Mouse (Mus musculus): ENCODE results near the gene Arl4a. TPM values are rescaled to one million over a fixed set of nuclear protein-coding genes. Genes with fewer than 3 reads are reported as not detected.
A peak's percentile ranks its signal among the peaks of the same experiment; 100 is the strongest.

The Arl4a gene
- polyA plus RNA-seq, 1 experiment from 2014 or later: 55.8 TPM

DNA sequence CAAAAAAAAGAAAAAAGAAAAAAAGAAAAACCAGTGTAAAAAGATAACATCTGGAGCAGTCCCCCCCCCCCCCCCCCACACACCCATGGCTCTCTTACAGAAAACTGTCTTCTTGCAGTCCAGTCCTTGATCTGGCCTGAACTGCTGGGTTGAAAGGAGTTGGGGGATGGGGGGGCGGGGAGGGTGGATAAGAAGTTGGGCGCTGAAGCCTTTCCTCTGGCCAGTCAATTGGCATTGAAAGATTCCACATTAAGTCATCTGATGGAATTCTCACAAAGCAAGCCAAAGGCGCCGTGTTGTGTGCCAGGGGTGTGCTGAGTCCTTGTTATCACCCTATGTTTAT is 39.0 kb downstream of the Arl4a start:
- ATAC-seq (ENCODE audit: low FRiP score, low read depth): no peak
- no peaks in the 10 kb centered on the region for H3K36me3 ChIP-seq
- H3K27ac ChIP-seq: no peak overlapping the region
- H3K9ac ChIP-seq: no peak overlapping the region
- no peaks in the 10 kb centered on the region for H3K27me3 ChIP-seq
- no peaks in the 10 kb centered on the region for H3K9me3 ChIP-seq
- no peak overlapping the region for H3K4me3 ChIP-seq
- 44% methylated on average over 4 of the region's 4 CpGs for WGBS
- peaks cover 17% of the 10 kb centered on the region for H3K4me1 ChIP-seq
- no peak overlapping the region for H3K4me2 ChIP-seq (replicated peaks)

- Histone ChIP-seq H3K9ac (no peak overlapping the region), H3K27me3 (no peaks in the 10 kb centered on the region), H3K9me3 (no peaks in the 10 kb centered on the region), H3K36me3 (no peaks in the 10 kb centered on the region), H3K27ac (no peak overlapping the region), H3K4me2 (replicated peaks) (no peak overlapping the region), H3K4me3 (no peak overlapping the region), H3K4me1 (peaks cover 17% of the 10 kb centered on the region)
- ATAC-seq (ENCODE audit: low FRiP score, low read depth): peak; percentile 61; the same call in 1 of the 2 replicates
- 18% methylated on average over 9 of the region's 9 CpGs for WGBS
Measured at GRCm38 (mm10) chr12:39998070-39998852, 39.6 kb downstream of the Arl4a start.

- no peak overlapping the region for H3K4me2 ChIP-seq (replicated peaks)
- H3K36me3 ChIP-seq: no peaks in the 10 kb centered on the region
- H3K27ac ChIP-seq: no peak overlapping the region
- WGBS: 10% methylated on average over 4 of the region's 4 CpGs
- no peak overlapping the region for H3K9ac ChIP-seq
- H3K27me3 ChIP-seq: no peaks in the 10 kb centered on the region
- no peaks in the 10 kb centered on the region for H3K9me3 ChIP-seq
- peaks cover 17% of the 10 kb centered on the region for H3K4me1 ChIP-seq
- H3K4me3 ChIP-seq: no peak overlapping the region
- ATAC-seq (ENCODE audit: low FRiP score, low read depth): no peak
Measured at GRCm38 (mm10) chr12:39997651-39998050, 40.2 kb downstream of the Arl4a start.

- H3K27me3 ChIP-seq: no peaks in the 10 kb centered on the region
- H3K4me3 ChIP-seq: no peak overlapping the region
- H3K4me2 ChIP-seq (replicated peaks): no peak overlapping the region
- H3K4me1 ChIP-seq: peaks cover 17% of the 10 kb centered on the region
- H3K9me3 ChIP-seq: no peaks in the 10 kb centered on the region
- H3K27ac ChIP-seq: no peak overlapping the region
- no peaks in the 10 kb centered on the region for H3K36me3 ChIP-seq
- no peak for ATAC-seq (ENCODE audit: low FRiP score, low read depth)
- no peak overlapping the region for H3K9ac ChIP-seq
- WGBS: 89% methylated on average over 5 of the region's 5 CpGs
Measured at GRCm38 (mm10) chr12:39996015-39996414, 41.8 kb downstream of the Arl4a start.

- Histone ChIP-seq H3K4me2 (replicated peaks) (no peak overlapping the region), H3K4me1 (peaks cover 17% of the 10 kb centered on the region), H3K27ac (no peak overlapping the region), H3K27me3 (no peaks in the 10 kb centered on the region), H3K9me3 (no peaks in the 10 kb centered on the region), H3K36me3 (no peaks in the 10 kb centered on the region), H3K9ac (no peak overlapping the region), H3K4me3 (no peak overlapping the region)
- 69% methylated on average over 1 of the region's 1 CpGs for WGBS
- ATAC-seq (ENCODE audit: low FRiP score, low read depth): no peak
Measured at GRCm38 (mm10) chr12:39995609-39996008, 42.2 kb downstream of the Arl4a start.

DNA sequence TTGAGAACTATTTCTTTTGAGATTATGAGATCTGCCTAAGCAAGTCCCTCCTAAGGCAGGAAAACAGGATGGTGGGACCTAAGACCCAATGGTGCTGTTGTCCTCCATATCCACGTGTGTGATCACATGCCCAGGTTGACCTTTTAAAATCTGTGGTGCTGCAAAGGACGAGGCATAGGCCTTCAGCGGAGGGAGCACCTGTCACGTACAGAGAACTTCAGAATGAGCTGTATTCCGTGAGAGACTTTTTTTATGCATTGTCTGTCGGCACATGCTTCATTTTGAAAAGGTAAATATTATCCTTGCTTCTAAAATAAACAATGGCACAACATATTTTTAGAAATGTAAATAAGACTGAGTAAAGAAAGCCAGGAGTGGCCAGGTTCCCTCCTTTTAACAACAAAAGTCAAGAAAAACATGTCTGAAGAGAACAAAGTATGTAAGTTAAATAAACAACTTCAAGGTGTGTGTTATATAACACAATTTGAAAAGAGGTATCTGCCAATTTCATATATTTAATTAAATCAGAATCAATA is 45.0 kb downstream of the Arl4a start:
- H3K9me3 ChIP-seq: no peaks in the 10 kb centered on the region
- 74% methylated on average over 6 of the region's 6 CpGs for WGBS
- H3K36me3 ChIP-seq: no peaks in the 10 kb centered on the region
- no peak for ATAC-seq (ENCODE audit: low FRiP score, low read depth)
- H3K27me3 ChIP-seq: no peaks in the 10 kb centered on the region
- no peak overlapping the region for H3K4me2 ChIP-seq (replicated peaks)
- H3K27ac ChIP-seq: no peak overlapping the region
- H3K9ac ChIP-seq: no peak overlapping the region
- H3K4me3 ChIP-seq: no peak overlapping the region
- peaks cover 6% of the 10 kb centered on the region; the same call in 1 of the 2 replicates for H3K4me1 ChIP-seq

DNA sequence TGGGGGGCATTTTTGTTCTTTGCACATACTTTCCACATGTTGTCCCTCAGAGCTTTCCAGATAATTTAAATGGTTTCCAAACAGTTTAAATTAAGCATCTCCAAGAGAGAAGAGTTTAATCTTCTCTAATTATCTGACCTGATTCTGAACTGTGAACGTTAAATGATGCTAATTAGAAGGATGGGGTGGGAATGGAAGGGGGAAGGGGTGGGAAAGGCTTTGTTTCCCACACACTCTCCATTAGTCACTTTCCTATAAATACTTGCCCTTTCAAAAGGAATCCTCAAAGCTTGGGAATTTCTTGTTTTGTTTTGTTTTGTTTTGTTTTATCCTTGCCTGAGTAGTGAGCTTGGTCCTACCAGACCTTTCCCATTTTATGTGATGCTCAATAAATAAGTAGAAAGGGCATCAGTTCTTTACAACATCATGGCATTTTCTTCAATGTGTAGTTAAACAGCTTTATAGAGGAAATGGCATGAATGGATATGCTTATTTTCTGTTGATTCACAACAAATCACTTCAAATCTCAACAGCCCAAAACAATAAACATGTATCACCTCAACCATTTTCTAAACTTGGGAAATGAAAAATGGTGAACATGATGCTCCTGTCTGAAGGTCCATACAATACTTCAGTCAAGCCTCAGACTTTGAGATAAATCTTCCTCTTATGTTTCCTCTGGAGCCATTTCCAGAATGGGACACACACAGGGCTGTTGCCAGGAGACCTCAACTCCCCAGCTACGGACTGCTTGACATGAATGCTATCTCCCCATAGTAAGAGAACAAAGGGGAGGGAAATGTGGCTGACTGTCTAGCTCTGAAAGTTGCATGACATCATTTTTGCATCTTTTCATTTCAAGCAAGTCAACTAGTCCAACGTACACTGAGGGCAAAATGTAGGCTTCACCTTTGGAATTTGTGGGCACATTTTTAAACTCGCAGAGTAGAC is 46.7 kb downstream of the Arl4a start:
- Histone ChIP-seq H3K4me1 (no peaks in the 10 kb centered on the region), H3K9ac (no peak overlapping the region), H3K36me3 (no peaks in the 10 kb centered on the region), H3K27me3 (no peaks in the 10 kb centered on the region), H3K4me3 (no peak overlapping the region), H3K27ac (no peak overlapping the region), H3K4me2 (replicated peaks) (no peak overlapping the region), H3K9me3 (no peaks in the 10 kb centered on the region)
- 65% methylated on average over 4 of the region's 4 CpGs for WGBS
- ATAC-seq (ENCODE audit: low FRiP score, low read depth): no peak

- no peak overlapping the region for H3K27ac ChIP-seq
- no peaks in the 10 kb centered on the region for H3K4me1 ChIP-seq
- 92% methylated on average over 4 of the region's 4 CpGs for WGBS
- H3K9me3 ChIP-seq: no peaks in the 10 kb centered on the region
- H3K36me3 ChIP-seq: no peaks in the 10 kb centered on the region
- no peak overlapping the region for H3K4me2 ChIP-seq (replicated peaks)
- H3K27me3 ChIP-seq: no peaks in the 10 kb centered on the region
- H3K9ac ChIP-seq: no peak overlapping the region
- ATAC-seq (ENCODE audit: low FRiP score, low read depth): no peak
- H3K4me3 ChIP-seq: no peak overlapping the region
Measured at GRCm38 (mm10) chr12:39989136-39989535, 48.7 kb downstream of the Arl4a start.

- no peak overlapping the region for H3K9ac ChIP-seq
- H3K9me3 ChIP-seq: no peaks in the 10 kb centered on the region
- WGBS: 86% methylated on average over 4 of the region's 4 CpGs
- H3K4me1 ChIP-seq: no peaks in the 10 kb centered on the region
- H3K4me2 ChIP-seq (replicated peaks): no peak overlapping the region
- no peak overlapping the region for H3K27ac ChIP-seq
- ATAC-seq (ENCODE audit: low FRiP score, low read depth): no peak
- H3K27me3 ChIP-seq: no peaks in the 10 kb centered on the region
- H3K36me3 ChIP-seq: no peaks in the 10 kb centered on the region
- no peak overlapping the region for H3K4me3 ChIP-seq
Measured at GRCm38 (mm10) chr12:39987177-39987576, 50.6 kb downstream of the Arl4a start.

DNA sequence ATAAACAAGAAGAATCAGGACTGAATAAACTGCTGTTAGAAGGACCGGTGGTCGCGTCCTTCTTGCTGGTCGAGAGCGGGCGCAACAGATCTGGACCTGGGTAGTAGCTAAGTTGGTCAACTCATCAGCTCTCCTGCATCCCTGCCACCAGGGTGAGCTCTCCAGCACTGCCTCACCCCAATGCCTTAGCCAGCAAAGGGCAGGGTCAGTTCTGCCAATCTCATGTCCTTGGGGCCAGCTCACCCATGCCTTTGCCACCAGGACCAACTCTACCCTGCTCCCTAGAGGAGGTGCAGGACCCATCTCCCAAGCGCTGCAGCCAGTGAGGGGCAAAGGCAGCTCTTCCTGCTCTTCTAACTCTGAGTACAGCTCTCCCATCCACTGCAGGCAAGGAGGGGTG is 52.2 kb downstream of the Arl4a start:
- Histone ChIP-seq H3K4me1 (no peaks in the 10 kb centered on the region), H3K4me2 (replicated peaks) (no peak overlapping the region), H3K27ac (no peak overlapping the region), H3K4me3 (no peak overlapping the region), H3K9me3 (no peaks in the 10 kb centered on the region), H3K36me3 (no peaks in the 10 kb centered on the region), H3K9ac (no peak overlapping the region), H3K27me3 (no peaks in the 10 kb centered on the region)
- no peak for ATAC-seq (ENCODE audit: low FRiP score, low read depth)
- 97% methylated on average over 7 of the region's 7 CpGs for WGBS

GRCm38 (mm10) chr12:39979792-39980191 is 58.0 kb downstream of the Arl4a start:
- H3K36me3 ChIP-seq: no peaks in the 10 kb centered on the region
- H3K9ac ChIP-seq: no peak overlapping the region
- no peaks in the 10 kb centered on the region for H3K27me3 ChIP-seq
- WGBS: 69% methylated on average over 1 of the region's 1 CpGs
- H3K27ac ChIP-seq: no peak overlapping the region
- no peaks in the 10 kb centered on the region for H3K9me3 ChIP-seq
- H3K4me2 ChIP-seq (replicated peaks): no peak overlapping the region
- no peak for ATAC-seq (ENCODE audit: low FRiP score, low read depth)
- H3K4me1 ChIP-seq: peaks cover 10% of the 10 kb centered on the region
- no peak overlapping the region for H3K4me3 ChIP-seq

GRCm38 (mm10) chr12:39979066-39979465 is 58.8 kb downstream of the Arl4a start:
- no peak overlapping the region for H3K9ac ChIP-seq
- H3K9me3 ChIP-seq: no peaks in the 10 kb centered on the region
- no peaks in the 10 kb centered on the region for H3K36me3 ChIP-seq
- H3K4me3 ChIP-seq: no peak overlapping the region
- peaks cover 12% of the 10 kb centered on the region for H3K4me1 ChIP-seq
- H3K27ac ChIP-seq: no peak overlapping the region
- 96% methylated on average over 5 of the region's 5 CpGs for WGBS
- no peaks in the 10 kb centered on the region for H3K27me3 ChIP-seq
- ATAC-seq (ENCODE audit: low FRiP score, low read depth): no peak
- no peak overlapping the region for H3K4me2 ChIP-seq (replicated peaks)

Data from limb, embryonic 13.5 days (tissue).